Mouse (Mus musculus) hindbrain, embryonic 14.5 days (tissue): ENCODE measurements around the gene Klhdc8b. TPM values are rescaled to one million over a fixed set of nuclear protein-coding genes. Genes with fewer than 3 reads are reported as not detected.
A peak's percentile ranks its signal among the peaks of the same experiment; 100 is the strongest.

Source experiments
- ATAC-seq: fragments of 200-750 bp; cut with Nextera tagmentation; 2 replicates; pipeline ENCODE4 v1.8.0; 2017; ENCODE audit warnings: moderate number of reproducible peaks, mild to moderate bottlenecking, moderate TSS enrichment, moderate library complexity; ENCODE audit not compliant: low FRiP score
- DNase-seq: peaks from one replicate; pipeline ENCODE4 v3.0.0-alpha.2; 2015; ENCODE audit warnings: low spot score
- H3K27ac ChIP-seq: fragments of 300-500 bp; sonication (generic); 2 replicates; pipeline ENCODE4 v1.5.1; 2014; ENCODE audit warnings: mild to moderate bottlenecking, moderate library complexity
- H3K27me3 ChIP-seq: fragments of 300-500 bp; sonication (generic); 2 replicates; pipeline ENCODE4 v1.6.1; 2014; ENCODE audit warnings: mild to moderate bottlenecking, low read length, mixed read lengths; ENCODE audit not compliant: control insufficient read depth, insufficient read depth
- H3K36me3 ChIP-seq: fragments of 300-500 bp; sonication (generic); replicated peaks from 2 replicates; pipeline ENCODE4 v1.6.1; 2014; ENCODE audit not compliant: control insufficient read depth, insufficient read depth
- H3K4me1 ChIP-seq: fragments of 300-500 bp; sonication (generic); replicated peaks from 2 replicates; pipeline ENCODE4 v1.6.1; 2014; ENCODE audit warnings: antibody characterized with exemption, low read length, mixed read lengths; ENCODE audit not compliant: control insufficient read depth, insufficient read depth
- H3K4me2 ChIP-seq: fragments of 300-500 bp; sonication (generic); replicated peaks from 2 replicates; pipeline ENCODE4 v1.6.1; 2014; ENCODE audit warnings: mild to moderate bottlenecking, moderate library complexity
- H3K4me3 ChIP-seq: fragments of 300-500 bp; sonication (generic); replicated peaks from 2 replicates; pipeline ENCODE4 v1.5.1; 2014; ENCODE audit warnings: mild to moderate bottlenecking, low read length
- H3K9ac ChIP-seq: fragments of 300-500 bp; sonication (generic); 2 replicates; pipeline ENCODE4 v1.6.1; 2014
- H3K9me3 ChIP-seq: fragments of 300-500 bp; sonication (generic); 2 replicates; pipeline ENCODE4 v1.6.1; 2016; ENCODE audit warnings: low read length; ENCODE audit not compliant: control insufficient read depth
- WGBS: fragments of 180-500 bp; shearing (Covaris S2); extraction: QIAGEN DNeasy Blood & Tissue Kit; methylation state at CpG from one replicate; pipeline ENCODE4 v1.1.7; 2014; 5-methylcytosine and 5-hydroxymethylcytosine counted together
- polyA plus RNA-seq: library from polyadenylated mRNA; unstranded; fragments of >200 nt; fragmentation: Nextera tagmentation; extraction: Ambion mirVana; gene quantifications from 2 replicates; pipeline ENCODE4 v1.2.1, GENCODE M21; 2014

Gene Klhdc8b
- polyA plus RNA-seq, 1 experiment from 2014 or later, result 57.2 TPM

GRCm38 (mm10) chr9:108449860-108450259 is 11.5 kb downstream of the Klhdc8b start:
- Histone ChIP-seq H3K4me2 (peak overlapping the region; percentile 60), H3K9ac (peak overlapping the region; percentile 74), H3K27me3 (no peaks in the 10 kb centered on the region), H3K4me1 (peaks cover 43% of the 10 kb centered on the region), H3K27ac (peak overlapping the region; percentile 85), H3K4me3 (peak overlapping the region; percentile 48), H3K9me3 (no peaks in the 10 kb centered on the region), H3K36me3 (peaks cover 19% of the 10 kb centered on the region)
- DNase-seq, result peak; percentile 74
- ATAC-seq, result peak; percentile 43
- WGBS, result 21% methylated on average over 4 of the region's 4 CpGs

GRCm38 (mm10) chr9:108445125-108445524 is 16.3 kb downstream of the Klhdc8b start:
- Histone ChIP-seq H3K4me3 (no peak overlapping the region), H3K9me3 (no peaks in the 10 kb centered on the region), H3K27ac (no peak overlapping the region), H3K4me2 (no peak overlapping the region), H3K4me1 (peaks cover 11% of the 10 kb centered on the region), H3K36me3 (peaks cover 19% of the 10 kb centered on the region), H3K9ac (no peak overlapping the region), H3K27me3 (no peaks in the 10 kb centered on the region)
- DNase-seq, result no peak
- 59% methylated on average over 9 of the region's 9 CpGs for WGBS
- ATAC-seq, result no peak

GRCm38 (mm10) chr9:108441236-108441919 is 20.0 kb downstream of the Klhdc8b start:
- Histone ChIP-seq H3K4me3 (no peak overlapping the region), H3K9ac (no peak overlapping the region), H3K4me1 (0 out of 2 replicates have a peak, but pooled peaks cover 3% of the 10 kb centered on the region), H3K27me3 (no peaks in the 10 kb centered on the region), H3K36me3 (no peaks in the 10 kb centered on the region), H3K27ac (no peak overlapping the region), H3K4me2 (no peak overlapping the region), H3K9me3 (no peaks in the 10 kb centered on the region)
- WGBS, result 91% methylated on average over 11 of the region's 11 CpGs
- ATAC-seq, result no peak
- no peak for DNase-seq

GRCm38 (mm10) chr9:108440485-108440884 is 20.9 kb downstream of the Klhdc8b start:
- Histone ChIP-seq H3K4me1 (0 out of 2 replicates have a peak, but pooled peaks cover 4% of the 10 kb centered on the region), H3K4me2 (no peak overlapping the region), H3K27me3 (no peaks in the 10 kb centered on the region), H3K36me3 (no peaks in the 10 kb centered on the region), H3K27ac (no peak overlapping the region), H3K9ac (no peak overlapping the region), H3K9me3 (no peaks in the 10 kb centered on the region), H3K4me3 (no peak overlapping the region)
- no peak for ATAC-seq
- 82% methylated on average over 5 of the region's 5 CpGs for WGBS
- no peak for DNase-seq

GRCm38 (mm10) chr9:108439176-108439575 is 22.2 kb downstream of the Klhdc8b start:
- Histone ChIP-seq H3K36me3 (no peaks in the 10 kb centered on the region), H3K9me3 (no peaks in the 10 kb centered on the region), H3K27ac (no peak overlapping the region), H3K27me3 (no peaks in the 10 kb centered on the region), H3K4me3 (no peak overlapping the region), H3K4me2 (no peak overlapping the region), H3K9ac (no peak overlapping the region), H3K4me1 (0 out of 2 replicates have a peak, but pooled peaks cover 4% of the 10 kb centered on the region)
- WGBS, result 89% methylated on average over 6 of the region's 6 CpGs
- DNase-seq (no peak), ATAC-seq (no peak)

- H3K36me3 ChIP-seq, result no peaks in the 10 kb centered on the region
- no peaks in the 10 kb centered on the region for H3K9me3 ChIP-seq
- 26% methylated on average over 3 of the region's 3 CpGs for WGBS
- H3K4me2 ChIP-seq, result no peak within 1 kb of the TSS
- 0 out of 2 replicates have a peak, but pooled peaks cover 4% of the 10 kb centered on the region for H3K4me1 ChIP-seq
- H3K9ac ChIP-seq, result no peak within 1 kb of the TSS
- DNase-seq (no peak), ATAC-seq (no peak)
- no peak within 1 kb of the TSS for H3K4me3 ChIP-seq
- no peak within 1 kb of the TSS for H3K27ac ChIP-seq
- no peaks in the 10 kb centered on the region for H3K27me3 ChIP-seq
These were observed 25.2 kb downstream of the Klhdc8b start, which contains the start of gene BC048562 for GRCm38 (mm10) chr9:108436182-108436581. Gene BC048562, plus strand, starts transcription at chr9:108436482.

GRCm38 (mm10) chr9:108431431-108432067 is 29.8 kb downstream of the Klhdc8b start:
- Histone ChIP-seq H3K36me3 (no peaks in the 10 kb centered on the region), H3K27ac (no peak overlapping the region), H3K4me3 (peak overlapping the region; percentile 26), H3K9me3 (no peaks in the 10 kb centered on the region), H3K4me1 (0 out of 2 replicates have a peak, but pooled peaks cover 3% of the 10 kb centered on the region), H3K9ac (no peak overlapping the region), H3K4me2 (peak overlapping the region; percentile 48), H3K27me3 (no peaks in the 10 kb centered on the region)
- WGBS, result 48% methylated on average over 32 of the region's 32 CpGs
- ATAC-seq (no peak), DNase-seq (peak; percentile 48)

GRCm38 (mm10) chr9:108428384-108428783 is 33.0 kb downstream of the Klhdc8b start, which contains the start of gene Ccdc36:
Gene Ccdc36, minus strand, starts transcription at chr9:108428484.
- Histone ChIP-seq H3K4me1 (no peaks in the 10 kb centered on the region), H3K36me3 (no peaks in the 10 kb centered on the region), H3K9ac (no peak within 1 kb of the TSS), H3K4me2 (no peak within 1 kb of the TSS), H3K9me3 (no peaks in the 10 kb centered on the region), H3K27ac (no peak within 1 kb of the TSS), H3K4me3 (no peak within 1 kb of the TSS), H3K27me3 (no peaks in the 10 kb centered on the region)
- DNase-seq, result no peak
- no peak for ATAC-seq

GRCm38 (mm10) chr9:108412221-108412620 is 49.2 kb downstream of the Klhdc8b start:
- no peak for DNase-seq
- 91% methylated on average over 1 of the region's 1 CpGs for WGBS
- ATAC-seq, result no peak

More at GRCm38 (mm10) chr9:108412221-108412620, 49.2 kb downstream of the Klhdc8b start:
- Histone ChIP-seq H3K4me2 (no peak overlapping the region), H3K9me3 (no peaks in the 10 kb centered on the region), H3K4me3 (no peak overlapping the region), H3K27ac (no peak overlapping the region), H3K9ac (no peak overlapping the region), H3K27me3 (no peaks in the 10 kb centered on the region), H3K4me1 (no peaks in the 10 kb centered on the region), H3K36me3 (no peaks in the 10 kb centered on the region)
